Mouse (Mus musculus) right cerebral cortex, adult 18-20 months (tissue): Measurements from ENCODE around the gene Slc38a3.

Experiments
- DNase-seq: peaks from one replicate; pipeline ENCODE4 v3.0.0; 2022; ENCODE audit warnings: mixed read lengths

Gene Slc38a3

DNA sequence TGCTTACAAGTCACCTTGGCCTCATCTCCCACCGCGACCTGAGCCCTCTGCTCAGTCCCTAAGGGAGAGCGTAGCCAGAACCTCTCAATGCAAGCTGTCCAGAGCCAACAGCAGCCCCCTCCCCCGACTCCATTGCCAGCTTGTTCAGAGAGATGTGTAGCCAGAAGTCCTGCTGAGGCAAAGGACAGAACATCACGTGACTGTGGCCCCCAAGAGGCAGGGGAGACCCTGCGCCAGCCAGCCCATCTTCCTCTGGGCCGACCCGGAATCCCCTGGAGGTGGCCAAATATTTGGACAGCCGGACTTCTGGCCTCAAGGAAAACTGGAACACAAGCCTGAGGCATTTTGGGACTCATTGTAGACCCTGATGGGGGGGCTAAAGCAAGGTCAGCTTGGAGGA, 5.8 kb downstream of the Slc38a3 start:
- DNase-seq, result no peak

DNA sequence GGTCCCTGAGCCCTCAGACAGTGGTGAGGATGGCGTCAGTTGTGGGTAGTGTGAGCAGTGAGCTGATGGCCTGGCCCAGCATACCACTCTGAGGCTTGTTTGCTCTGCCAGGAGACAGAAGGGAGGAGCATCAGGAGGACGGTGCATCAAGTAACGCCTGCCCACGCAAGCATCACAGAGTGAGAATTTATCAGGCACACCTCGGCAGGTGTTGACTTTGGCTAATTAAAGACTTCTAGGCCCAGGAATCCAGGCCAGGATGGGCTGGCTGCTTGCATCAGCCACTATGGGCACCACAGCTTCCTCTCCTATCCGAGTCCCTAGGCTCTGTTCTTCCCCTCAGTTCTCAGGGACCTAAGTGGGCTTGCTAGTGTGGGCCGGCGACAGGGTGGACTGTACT, 7.0 kb downstream of the Slc38a3 start:
- DNase-seq, result no peak

DNA sequence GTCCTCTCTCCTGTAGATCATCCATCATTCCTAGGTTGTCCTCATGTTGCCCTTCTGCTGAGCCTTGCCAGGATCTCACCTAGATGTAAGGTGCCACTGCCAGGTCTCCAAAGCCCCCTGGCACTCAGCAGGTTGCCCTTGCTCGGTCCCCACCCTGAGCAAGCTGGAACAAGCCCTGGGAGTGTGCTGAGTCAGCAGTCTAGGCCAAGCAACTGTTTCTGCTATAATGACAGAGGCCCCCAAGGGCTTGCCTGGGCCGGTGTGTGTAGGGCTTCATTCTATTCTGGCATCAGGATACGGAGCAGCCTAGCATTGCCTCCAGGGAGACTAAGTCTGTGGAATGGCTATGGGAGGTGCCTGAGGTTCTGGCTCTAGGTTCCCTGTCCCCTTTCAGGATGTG, 8.6 kb downstream of the Slc38a3 start:
- no peak for DNase-seq

DNA sequence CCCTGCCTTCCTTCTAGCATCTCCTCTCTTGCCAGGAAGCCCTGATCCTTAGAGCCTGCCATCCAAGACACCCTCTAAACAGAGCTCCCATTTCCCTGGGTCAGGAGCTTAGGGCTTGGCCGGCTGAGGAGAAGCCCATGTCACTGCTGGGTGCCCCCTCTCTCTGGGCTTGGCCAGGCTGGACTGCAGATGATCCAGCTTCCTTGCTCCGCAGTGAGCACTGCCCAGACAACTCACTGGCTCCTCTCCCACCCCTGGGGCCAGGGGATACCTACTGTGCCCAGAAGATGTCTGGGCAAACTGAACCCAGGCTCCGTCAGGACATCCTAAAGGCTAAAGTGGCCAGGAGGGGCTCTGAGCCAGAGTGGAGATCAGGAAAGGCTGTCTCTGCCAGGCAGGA, 9.4 kb downstream of the Slc38a3 start:
- no peak for DNase-seq

DNA sequence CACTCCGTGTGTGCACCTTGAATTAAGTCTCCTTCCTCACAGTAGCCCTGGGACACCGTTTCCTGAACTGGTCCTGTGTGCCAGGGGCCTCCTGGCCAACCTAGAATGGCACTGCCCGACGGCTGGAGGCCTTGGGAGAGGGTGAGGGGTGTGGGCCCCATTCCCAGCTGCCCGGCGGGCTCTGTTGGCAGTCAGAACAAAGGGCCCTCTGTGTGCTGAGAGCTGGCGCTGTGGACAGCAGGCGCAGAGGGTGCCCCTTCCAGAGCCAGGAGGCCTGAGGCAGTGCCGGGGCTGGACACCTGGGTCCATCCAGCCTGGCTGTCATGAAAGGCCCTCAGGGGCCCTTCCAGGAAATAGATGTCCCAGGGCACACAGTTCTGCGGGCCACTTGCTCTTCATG, 9.8 kb downstream of the Slc38a3 start:
- peak; percentile 79 for DNase-seq

DNA sequence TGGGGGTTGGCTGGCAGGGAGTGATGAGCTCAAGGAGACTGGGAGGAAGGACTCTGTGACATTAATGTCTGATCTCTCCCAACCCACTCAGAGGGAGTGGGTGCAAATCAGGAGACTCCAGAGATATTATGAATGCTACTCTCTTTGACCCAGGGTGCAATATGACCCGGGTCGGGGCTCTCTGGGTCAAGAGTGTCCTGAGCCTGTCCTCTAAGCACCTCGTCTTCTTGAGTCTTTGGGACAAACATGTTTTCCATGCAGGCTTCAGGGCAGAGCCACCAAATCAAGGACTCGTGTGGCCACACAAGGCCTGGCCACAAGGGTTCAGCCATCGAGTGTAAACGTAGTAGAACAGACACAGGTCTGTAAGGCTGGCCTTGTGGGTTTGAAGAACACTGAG, 11.2 kb downstream of the Slc38a3 start:
- DNase-seq, result no peak

DNA sequence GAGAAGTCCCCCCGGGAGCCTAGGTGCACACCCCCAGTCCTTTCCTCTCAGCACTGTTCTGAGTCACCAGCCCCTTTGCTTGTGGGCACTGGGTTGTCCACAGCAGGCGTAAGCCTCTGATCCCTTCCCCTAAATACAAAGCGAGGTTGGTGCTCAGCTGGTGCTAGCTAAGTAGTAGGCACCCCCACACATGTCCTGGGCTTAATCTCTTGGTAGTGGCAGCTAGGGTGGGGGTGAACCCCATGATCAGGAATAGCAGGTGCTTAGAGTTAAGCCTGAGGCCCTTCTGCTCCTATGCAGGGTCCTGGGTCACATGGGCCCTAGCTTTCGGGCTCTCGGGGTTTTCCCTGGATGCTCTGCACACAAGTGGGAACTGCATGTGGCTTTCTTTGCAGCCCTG, 12.2 kb downstream of the Slc38a3 start:
- DNase-seq, result no peak

DNA sequence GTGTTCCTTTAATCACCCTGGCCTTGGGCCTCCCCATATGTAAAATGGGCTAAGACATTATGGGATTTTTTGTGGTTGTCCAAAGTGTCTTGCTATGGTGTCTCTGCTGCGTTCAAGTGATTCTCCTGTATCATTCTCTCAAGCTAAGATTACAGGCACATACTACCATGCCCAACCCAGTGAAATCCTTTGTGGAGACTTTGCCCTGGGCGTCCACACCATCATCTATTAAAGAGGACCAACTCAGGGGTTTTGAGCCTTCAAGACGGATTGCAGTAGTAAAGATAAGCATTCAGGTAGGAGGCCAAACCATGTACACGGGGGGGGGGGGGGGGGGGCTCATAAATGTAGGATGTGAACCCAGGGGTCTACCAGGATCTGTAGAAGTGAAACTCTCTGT, 14.7 kb downstream of the Slc38a3 start:
- DNase-seq, result no peak

DNA sequence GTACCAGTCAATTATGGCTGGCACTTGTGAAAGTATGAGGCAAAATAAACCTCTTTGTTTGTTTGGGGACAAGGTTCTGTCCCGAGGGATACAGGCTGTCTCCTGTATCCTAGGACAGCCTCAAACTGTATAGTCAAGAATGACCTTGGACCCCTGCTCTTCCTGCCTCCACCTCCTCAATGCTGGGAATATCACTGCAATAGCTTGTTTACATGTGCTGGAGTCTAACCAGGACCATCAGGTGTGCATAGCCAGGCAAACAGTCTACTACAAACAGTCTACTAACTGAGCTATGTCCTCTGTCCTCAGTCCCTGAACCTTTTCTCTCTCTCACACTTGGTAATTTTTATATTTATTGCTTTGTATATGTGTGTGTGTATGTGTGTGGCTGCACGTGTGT, 15.9 kb downstream of the Slc38a3 start:
- no peak for DNase-seq

DNA sequence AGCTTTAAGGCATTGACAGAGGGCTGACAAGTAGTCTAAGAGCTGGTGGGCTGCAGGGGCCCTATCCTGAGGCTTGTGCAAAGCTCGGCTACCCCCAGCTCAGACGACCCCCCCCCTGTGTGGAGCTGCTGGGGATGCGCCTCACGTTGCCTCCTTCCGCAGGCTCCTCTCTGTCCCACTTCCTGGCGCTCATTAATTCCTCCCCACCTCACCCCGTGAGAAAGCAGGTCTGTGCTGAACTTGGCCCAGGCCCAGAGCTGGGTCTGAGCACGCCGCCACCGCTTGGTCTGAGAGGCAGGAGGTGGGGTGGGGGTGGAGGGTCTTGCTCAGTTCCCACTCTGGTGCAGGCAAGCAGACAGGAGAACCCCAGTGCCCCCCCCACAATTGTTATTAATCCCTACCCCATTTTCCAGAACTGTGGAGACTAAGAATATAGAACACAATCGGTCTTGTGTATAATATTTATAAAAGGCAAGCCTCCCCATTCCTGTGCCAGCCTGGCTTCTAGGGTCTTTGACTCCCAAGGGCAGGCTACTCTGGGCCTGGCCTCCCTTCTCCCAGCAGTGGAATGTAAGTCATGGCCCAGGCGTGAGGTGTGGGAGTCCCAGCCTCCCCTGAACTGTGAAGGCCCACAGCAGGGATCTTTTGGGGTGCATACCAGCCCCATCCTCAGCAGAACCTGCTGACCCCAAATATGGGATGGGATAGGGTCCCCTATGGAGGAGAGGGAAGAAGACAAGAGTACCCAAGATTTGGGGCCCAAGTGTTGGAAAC, 18.4 kb downstream of the Slc38a3 start:
- DNase-seq, result no peak

DNA sequence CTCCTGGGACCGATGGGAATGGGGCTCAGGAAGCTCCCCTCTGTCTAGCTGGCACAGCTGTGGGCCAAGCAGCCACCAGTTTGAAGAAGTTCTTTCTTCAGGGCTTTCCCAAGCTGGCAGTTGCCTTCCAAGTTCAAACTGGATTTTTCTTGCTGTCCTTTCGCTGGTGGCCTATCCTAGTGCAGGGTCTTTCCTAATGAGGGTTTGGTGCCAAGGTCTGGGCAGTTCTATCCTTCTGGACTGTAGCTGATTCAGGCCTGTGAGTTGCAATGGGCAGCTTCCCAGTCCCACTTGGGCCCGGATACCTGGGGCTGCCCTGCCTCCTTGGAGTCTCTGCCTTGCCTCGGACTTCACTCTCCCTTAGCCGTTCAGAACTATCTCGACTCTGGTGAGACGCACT, 19.1 kb downstream of the Slc38a3 start:
- DNase-seq, result no peak

DNA sequence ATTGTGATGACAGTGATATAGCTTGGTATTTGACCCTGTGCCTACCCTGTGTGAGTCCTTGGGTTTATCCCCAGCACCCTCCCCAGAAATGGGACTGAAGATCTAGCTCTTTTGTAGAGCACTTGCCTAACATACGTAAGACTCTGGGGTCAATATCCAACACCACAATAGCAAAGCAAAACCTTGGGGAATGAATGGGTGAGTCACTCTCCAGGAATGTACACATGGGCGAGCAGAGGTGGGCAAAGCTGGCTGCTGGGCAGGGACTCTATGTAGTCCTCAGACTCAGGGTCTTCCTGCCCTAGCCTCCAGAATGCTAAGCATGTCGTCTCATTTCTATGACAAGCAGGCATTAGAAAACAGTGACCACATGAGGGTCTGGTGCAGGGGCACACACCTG, 20.6 kb downstream of the Slc38a3 start:
- DNase-seq, result no peak

DNA sequence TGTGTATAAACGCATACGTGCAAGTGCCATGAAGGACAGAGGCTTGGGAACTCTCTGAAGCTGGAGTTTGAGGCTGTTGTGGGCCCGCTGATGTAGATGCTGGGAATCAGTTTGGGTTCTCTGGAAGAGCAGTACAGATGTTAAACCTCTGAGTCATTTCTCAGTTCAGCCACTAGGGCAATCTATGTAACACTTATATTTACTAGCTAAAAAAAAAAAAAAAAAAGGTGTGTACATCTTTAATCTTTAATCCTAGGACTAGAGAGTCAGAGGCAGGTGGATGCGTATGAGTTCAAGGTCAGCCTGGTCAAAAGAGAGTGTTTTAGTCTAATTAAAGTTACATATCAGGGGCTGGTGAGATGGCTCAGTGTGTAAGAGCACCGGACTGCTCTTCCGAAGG, 22.4 kb downstream of the Slc38a3 start:
- no peak for DNase-seq

DNA sequence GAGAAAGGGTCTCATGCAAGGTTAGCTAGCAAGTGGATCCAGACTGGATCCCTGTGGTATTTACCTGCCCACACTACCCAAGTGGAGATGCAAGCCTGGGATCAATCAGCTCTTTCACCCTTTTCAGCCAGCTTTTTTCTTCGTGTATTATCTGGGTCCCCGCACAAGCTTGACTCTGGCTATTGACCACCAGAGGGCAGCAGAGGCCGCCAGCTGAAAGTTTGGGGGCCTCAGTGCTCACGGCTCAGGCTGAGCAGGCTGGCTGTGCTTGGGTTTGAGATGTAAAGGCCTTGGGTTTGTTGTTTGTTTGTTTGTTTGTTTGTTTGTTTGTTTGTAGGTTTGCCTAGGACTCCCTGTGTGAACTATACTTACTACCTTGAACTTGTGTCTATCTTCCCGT, 23.8 kb downstream of the Slc38a3 start:
- peak; percentile 73 for DNase-seq

DNA sequence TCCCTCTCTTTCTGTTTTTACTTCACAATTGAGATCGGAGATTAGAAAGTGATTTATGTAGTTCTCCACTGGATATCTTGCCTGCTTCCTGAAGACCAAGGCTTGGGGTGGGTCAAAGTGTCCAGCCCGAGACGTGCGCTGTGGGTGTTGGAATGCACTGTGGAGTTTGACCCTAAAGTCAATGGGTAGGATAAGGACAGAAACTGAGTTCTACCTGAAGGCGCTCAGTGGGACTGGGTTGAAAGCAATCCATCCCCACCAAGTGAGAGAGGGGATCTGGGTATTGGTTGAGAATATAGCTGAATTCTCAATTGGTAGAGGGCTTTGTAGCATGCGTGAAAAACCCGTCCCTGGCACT, 24.2 kb downstream of the Slc38a3 start:
- DNase-seq, result no peak

DNA sequence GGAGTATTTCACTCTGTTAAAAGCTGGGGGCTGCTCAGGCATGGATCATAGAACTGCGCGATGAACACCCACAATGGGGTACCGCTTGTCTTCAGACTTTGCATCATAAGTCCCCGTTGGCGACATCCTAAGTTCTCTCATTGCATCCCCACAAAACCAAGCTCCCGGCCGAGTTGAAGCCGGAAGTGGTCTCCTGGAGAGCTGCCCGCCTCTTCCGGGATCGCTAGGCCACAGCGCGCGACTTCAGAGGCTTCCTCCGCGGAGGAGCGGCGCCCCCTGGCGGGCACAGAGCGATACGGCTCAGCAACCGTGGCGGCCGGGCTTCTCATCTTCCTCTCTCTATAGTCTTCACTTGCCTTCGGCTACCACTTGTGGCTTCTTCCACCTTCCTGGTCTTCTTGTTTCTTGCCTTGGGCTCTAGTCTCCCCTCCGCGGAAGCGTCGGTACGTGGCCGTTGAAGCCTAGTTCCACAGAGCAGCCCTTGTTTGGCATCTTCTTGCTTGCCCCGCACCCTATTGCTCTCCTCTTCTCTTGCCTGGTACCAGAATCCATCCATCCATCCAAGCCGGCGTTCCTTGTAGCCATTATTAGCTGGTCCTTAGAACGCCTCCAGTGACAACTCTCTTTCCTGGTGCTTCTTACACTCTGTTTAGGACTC, 24.7 kb downstream of the Slc38a3 start:
- peak; percentile 91 for DNase-seq

DNA sequence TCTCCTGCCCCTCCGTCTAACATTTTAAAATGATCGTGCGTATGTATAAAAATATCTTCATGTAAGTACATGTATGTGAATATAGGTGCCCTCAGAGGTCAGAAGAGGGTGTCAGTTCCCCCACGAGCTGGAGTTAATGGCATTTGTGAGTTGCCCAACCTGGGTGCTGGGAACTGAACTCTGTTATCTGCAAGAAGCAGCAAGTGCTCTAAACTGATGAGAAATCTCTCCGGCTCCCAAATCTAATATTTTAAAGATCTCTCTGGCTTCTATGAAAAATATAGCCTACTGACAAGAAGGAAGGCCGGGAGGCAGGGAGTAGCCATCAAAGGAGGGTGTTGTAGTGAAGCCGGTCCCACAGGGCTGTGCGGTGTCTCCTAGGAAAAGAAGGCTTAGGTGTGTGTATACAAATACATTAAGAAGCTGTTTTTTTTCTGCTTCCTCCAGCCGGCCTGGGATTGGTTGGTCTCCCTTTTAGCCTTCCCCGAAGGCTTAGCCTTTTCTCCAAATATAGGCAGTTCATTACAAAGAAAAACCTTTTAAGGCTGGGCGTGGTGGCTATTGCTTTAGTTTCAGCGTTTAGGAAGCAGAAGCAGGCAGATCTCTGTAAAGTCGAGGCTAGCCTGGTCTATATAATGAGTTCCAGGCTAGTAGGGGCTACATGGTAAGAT, 25.7 kb downstream of the Slc38a3 start:
- DNase-seq, result no peak

DNA sequence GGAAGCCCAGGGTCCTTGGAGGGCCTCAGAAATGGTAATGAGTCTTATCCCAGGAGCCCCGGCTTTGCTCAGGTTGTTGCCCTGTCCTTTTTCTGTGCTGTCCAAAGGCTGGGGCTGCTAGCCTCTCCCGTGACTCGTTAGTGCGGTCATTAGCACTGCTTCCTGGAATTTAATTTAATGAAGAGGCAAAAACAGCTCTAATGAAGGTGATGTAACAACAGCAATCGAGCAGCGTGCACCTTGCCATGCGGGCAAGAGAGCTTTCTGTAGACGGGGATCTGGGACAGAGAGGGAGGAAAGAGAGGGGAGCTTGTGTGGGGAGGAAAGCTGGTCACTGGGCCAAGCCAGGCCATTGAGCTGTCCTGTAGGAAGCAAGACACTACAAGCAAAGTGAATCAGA, 27.7 kb downstream of the Slc38a3 start:
- DNase-seq, result no peak

DNA sequence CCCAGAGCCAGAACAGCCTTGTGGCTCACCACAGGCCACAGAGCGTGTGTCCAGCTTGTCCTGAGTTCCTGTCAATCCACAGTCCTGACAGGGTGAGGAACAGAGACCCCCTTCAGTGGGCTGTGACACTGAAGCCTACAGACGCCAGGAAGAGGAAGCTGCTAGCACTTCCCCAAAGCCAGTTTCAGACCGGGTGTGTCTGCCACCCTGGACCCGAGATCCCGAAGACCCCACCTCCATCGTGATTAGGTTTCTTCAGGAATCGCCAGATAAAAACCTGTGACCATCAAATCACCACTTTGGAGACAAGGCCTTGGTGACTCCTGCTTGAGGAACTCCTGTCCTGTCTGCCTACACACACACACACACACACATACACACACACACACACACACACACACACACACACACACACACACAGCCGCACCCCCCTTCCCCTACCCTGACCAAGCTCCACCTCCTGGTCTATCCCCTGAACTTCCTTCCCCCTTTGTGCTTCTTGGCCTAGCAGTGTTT, 29.0 kb downstream of the Slc38a3 start:
- DNase-seq, result no peak

DNA sequence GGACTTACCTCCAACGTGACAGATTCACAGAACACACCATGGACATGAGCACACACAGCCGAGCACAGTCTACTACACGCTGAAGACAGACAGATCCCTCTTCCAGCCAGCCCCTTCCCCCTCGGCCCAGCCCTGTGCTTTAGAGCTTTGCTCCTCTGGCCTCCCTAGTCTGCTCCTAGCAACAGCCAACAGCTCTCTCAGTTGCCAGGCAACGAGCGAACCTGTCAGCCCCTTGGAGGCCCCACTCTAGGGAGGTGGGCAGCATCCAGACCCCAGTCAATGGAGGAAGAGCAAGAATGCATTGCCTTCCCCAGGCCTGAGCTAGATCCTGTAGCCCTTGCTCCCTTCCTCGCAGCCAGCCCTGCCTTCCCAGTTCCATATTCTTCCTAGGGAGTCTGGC, 32.3 kb downstream of the Slc38a3 start:
- no peak for DNase-seq

DNA sequence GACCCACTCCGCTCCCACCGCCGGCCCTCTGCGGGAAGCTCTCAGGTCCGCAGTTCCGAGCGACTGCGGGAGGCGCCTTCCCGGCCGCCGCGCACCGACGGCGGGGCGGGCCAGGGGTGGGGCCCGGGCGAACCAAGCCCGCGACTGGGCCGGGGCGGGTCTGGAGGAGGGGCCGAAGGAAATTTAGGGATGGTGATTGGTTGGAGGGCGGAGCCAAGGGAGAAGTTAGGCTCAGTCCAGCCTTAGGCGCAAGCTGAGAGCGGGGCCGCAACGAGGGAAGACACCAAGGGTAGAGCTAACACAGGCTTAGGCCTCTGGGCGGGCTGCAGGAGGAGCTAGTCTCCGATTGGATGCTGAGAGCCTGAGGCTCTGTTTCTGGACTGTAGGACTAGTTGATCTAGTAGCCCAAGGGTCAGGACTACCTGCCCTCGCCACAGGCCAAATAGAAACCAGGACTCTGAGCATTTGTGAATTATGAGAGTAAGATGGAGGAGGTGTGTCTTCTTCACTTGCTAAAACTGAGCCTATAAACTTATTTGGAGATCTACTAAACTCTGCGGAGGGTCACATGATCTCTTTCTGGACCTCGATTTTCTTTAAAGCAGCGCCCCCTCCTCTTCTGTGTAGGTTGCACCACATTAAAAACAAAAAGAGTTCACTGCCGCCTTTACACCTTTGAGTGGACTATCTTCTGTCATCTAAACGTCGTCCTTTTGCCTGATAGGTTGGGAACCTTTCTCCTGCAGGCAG, 33.9 kb downstream of the Slc38a3 start, which contains the start of gene Gnai2:
Gene Gnai2, minus strand, starts transcription at position 89 of the 750 bp plus-strand sequence.
- peak; percentile 96 for DNase-seq

DNA sequence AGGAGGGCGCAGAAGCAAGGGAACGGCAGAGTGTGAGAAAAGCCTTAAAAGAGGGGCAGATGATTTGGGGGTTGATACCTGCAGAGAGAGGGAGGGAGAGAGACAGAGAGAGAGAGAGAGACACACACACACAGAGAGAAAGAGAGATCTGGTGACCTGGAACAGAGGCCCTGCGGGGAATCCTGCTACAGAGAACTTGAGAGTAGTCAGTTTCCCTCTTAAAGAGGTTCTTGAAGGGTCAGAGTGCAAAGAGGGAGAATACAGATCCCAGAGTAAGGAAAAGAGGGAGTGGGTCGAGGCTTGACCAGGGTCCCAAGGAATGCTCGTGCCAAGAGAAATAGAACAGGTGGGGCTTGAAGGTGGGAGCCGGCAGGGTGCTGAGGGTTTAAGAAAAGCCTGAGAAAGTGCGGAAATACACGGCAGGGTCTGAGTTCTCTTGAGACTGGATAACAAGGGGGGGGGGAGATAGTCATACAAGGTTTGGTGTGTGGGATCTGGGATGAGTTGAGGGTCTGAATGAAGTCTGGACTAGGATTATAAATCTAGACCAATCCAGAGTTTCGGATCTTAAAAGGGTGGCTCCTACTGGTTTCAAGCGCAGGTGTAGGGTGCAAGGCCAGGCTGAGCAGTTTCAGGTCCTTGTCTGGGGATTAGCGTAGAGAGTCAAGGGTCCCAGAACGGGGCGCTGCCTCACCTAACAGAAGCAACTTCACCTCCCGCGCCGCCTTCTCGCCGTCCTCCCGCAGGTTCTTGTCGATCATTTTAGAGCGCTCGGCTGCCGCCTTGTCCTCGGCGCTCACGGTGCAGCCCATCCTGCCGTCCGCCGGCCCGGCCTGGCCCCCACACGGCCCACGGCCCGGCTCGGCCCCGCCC, 34.7 kb downstream of the Slc38a3 start:
- no peak for DNase-seq
